ENCODE assay signal across 9 mouse cellular contexts in the genomic region with DNA sequence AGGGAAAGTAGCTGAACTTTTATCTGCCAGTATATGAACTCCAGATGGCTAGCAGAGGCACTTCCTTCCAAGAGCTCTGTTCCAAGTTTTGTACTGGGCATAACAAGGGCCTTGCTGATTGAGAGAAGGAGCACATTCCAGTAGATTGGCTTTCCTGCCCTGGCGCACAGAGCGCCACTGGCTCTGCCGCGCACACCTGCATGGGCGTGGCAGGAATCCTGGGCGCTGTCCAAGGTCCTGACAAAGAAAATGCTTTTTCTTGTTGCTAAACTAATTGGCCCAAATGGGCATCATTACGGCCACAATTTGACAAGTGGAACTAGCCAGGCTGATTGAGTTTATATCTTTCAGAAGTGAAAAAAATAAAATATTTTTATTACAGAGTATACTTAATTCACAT.
DNase-seq lines count a peak whose midpoint lies in the region; ATAC-seq and TF ChIP-seq lines count a peak whose summit lies in the region.
"Had no signal": no experiment of that assay in that cellular context is flagged by ENCODE, and none has a peak within 500 bp of the region (broad histone marks: within the 10 kb centered on the region; RNA-seq: fewer than 3 reads in every experiment).

No protein-coding gene starts in this region.

- no peaks in the 10 kb centered on the region for H3K36me3 ChIP-seq in forebrain, embryonic 10.5 days (replicated peaks)
- H3K36me3 ChIP-seq in forebrain, embryonic 12.5 days (replicated peaks), result no peaks in the 10 kb centered on the region
- no peaks in the 10 kb centered on the region for H3K36me3 ChIP-seq in thymus, adult 2 months (ENCODE audit: control insufficient read depth, insufficient read depth, low read length)

- no peaks in the 10 kb centered on the region for H3K9me3 ChIP-seq in forebrain, embryonic 10.5 days
- H3K9me3 ChIP-seq in forebrain, embryonic 12.5 days, result no peaks in the 10 kb centered on the region

- no peaks in the 10 kb centered on the region for H3K4me1 ChIP-seq in forebrain, embryonic 10.5 days
- H3K4me1 ChIP-seq in forebrain, embryonic 12.5 days, result peaks cover 10% of the 10 kb centered on the region
- H3K4me1 ChIP-seq in thymus, adult 2 months (replicated peaks; ENCODE audit: control insufficient read depth, insufficient read depth, low read length), result no peaks in the 10 kb centered on the region

- no peak overlapping the region for H3K4me2 ChIP-seq in forebrain, embryonic 12.5 days

- peak; percentile 19 for DNase-seq in forebrain, embryonic 10.5 days (ENCODE audit: extremely low spot score, low spot score)
- DNase-seq in thymus, adult 2 months, result peak; percentile 7
- no peak for DNase-seq in thymus, adult 18-20 months
- peak; percentile 6 to 73 for DNase-seq in kidney, postnatal 36 days
- DNase-seq in thymus, postnatal 36 days, result peak; percentile 4 to 6
- no peak for DNase-seq in cerebellum, postnatal 36 days
- no peak for DNase-seq in spleen, postnatal 36 days (ENCODE audit: low spot score in 2 of 2)
- DNase-seq: cerebellum, postnatal 10 days had no signal

- TF ChIP-seq CTCF in thymus, adult 2 months (IDR thresholded peaks at IDR 0.05; ENCODE audit: borderline replicate concordance, control insufficient read depth, extremely low read depth, insufficient read depth, low read length, poor library complexity), result no peak

- ATAC-seq in forebrain, embryonic 12.5 days (ENCODE audit: low FRiP score), result no peak

- H3K4me3 ChIP-seq in forebrain, embryonic 10.5 days, result no peak overlapping the region
- H3K4me3 ChIP-seq in forebrain, embryonic 12.5 days (replicated peaks), result no peak overlapping the region
- H3K4me3 ChIP-seq in thymus, adult 2 months (ENCODE audit: control insufficient read depth, insufficient read depth, low read length), result no peak overlapping the region

- H3K9ac ChIP-seq in forebrain, embryonic 12.5 days, result no peak overlapping the region

- no peak for TF ChIP-seq POLR2A in thymus, adult 2 months (IDR thresholded peaks at IDR 0.05; ENCODE audit: control insufficient read depth, extremely low read depth, insufficient read depth, low read length, poor library complexity)

- H3K27ac ChIP-seq in forebrain, embryonic 10.5 days, result no peak overlapping the region
- no peak overlapping the region for H3K27ac ChIP-seq in forebrain, embryonic 12.5 days
- no peak overlapping the region for H3K27ac ChIP-seq in thymus, adult 2 months (ENCODE audit: control insufficient read depth, insufficient read depth, low read length)

- WGBS in forebrain, embryonic 10.5 days, result 13% methylated on average over 7 of the region's 7 CpGs
- 11% methylated on average over 7 of the region's 7 CpGs for WGBS in forebrain, embryonic 12.5 days
- WGBS in thymus, adult 2 months, result 20% methylated on average over 7 of the region's 7 CpGs

- no peaks in the 10 kb centered on the region for H3K27me3 ChIP-seq in forebrain, embryonic 10.5 days (ENCODE audit: poor library complexity, severe bottlenecking)
- no peaks in the 10 kb centered on the region for H3K27me3 ChIP-seq in forebrain, embryonic 12.5 days
- H3K27me3 ChIP-seq in thymus, adult 2 months (ENCODE audit: control insufficient read depth, insufficient read depth, low read length), result no peaks in the 10 kb centered on the region

Comparison
In these comparisons a context has a peak if more than half of its experiments do, and no peak if none do; other contexts are left out.
1. DNase-seq: peak in forebrain, embryonic 10.5 days (single experiment), thymus, adult 2 months (single experiment), kidney, postnatal 36 days (2 of 2) and thymus, postnatal 36 days (2 of 2); none in thymus, adult 18-20 months (0 of 2), cerebellum, postnatal 36 days (0 of 2) and spleen, postnatal 36 days (0 of 2).